11 mouse cellular contexts compared by ENCODE assay signal in genomic region chr9:51735180-51736034, GRCm38 (mm10). TPM values are rescaled to one million over a fixed set of nuclear protein-coding genes. Genes with fewer than 3 reads are reported as not detected.
DNase-seq lines count a peak whose midpoint lies in the region; ATAC-seq lines count a peak whose summit lies in the region.
"Had no signal": no experiment of that assay in that cellular context is flagged by ENCODE, and none has a peak within 500 bp of the region (broad histone marks: within the 10 kb centered on the region; RNA-seq: fewer than 3 reads in every experiment).

No protein-coding gene starts in this region.

- H3K4me3 ChIP-seq in liver, embryonic 13.5 days (replicated peaks) = no peak overlapping the region
- no peak overlapping the region for H3K4me3 ChIP-seq in neural tube, embryonic 14.5 days (ENCODE audit: low read depth, low read length)
- H3K4me3 ChIP-seq: heart, embryonic 15.5 days; lung, embryonic 15.5 days had no signal

- no peaks in the 10 kb centered on the region for H3K4me1 ChIP-seq in liver, embryonic 13.5 days (replicated peaks)
- H3K4me1 ChIP-seq in neural tube, embryonic 14.5 days (ENCODE audit: control insufficient read depth, insufficient read depth, low read length) = peaks cover 19% of the 10 kb centered on the region
- H3K4me1 ChIP-seq: heart, embryonic 15.5 days had no signal

- no peak overlapping the region for H3K9ac ChIP-seq in liver, embryonic 13.5 days
- H3K9ac ChIP-seq in neural tube, embryonic 14.5 days (replicated peaks; ENCODE audit: low read depth, low read length) = no peak overlapping the region
- H3K9ac ChIP-seq: heart, embryonic 15.5 days; lung, embryonic 15.5 days had no signal

- no peaks in the 10 kb centered on the region for H3K36me3 ChIP-seq in liver, embryonic 13.5 days
- no peaks in the 10 kb centered on the region for H3K36me3 ChIP-seq in neural tube, embryonic 14.5 days (ENCODE audit: control insufficient read depth, insufficient read depth, low read length)
- H3K36me3 ChIP-seq: heart, embryonic 15.5 days; lung, embryonic 15.5 days had no signal

- no peak overlapping the region for H3K4me2 ChIP-seq in liver, embryonic 13.5 days
- no peak overlapping the region for H3K4me2 ChIP-seq in neural tube, embryonic 14.5 days (ENCODE audit: low read depth, low read length)
- H3K4me2 ChIP-seq: heart, embryonic 15.5 days; lung, embryonic 15.5 days had no signal

- no peaks in the 10 kb centered on the region for H3K27me3 ChIP-seq in liver, embryonic 13.5 days
- H3K27me3 ChIP-seq in neural tube, embryonic 14.5 days (ENCODE audit: control insufficient read depth, insufficient read depth, low read length) = no peaks in the 10 kb centered on the region
- H3K27me3 ChIP-seq: heart, embryonic 15.5 days; lung, embryonic 15.5 days had no signal

- no peak overlapping the region; the same call in 1 of the 2 replicates for H3K27ac ChIP-seq in liver, embryonic 13.5 days
- H3K27ac ChIP-seq in neural tube, embryonic 14.5 days (ENCODE audit: low read depth, low read length) = peak overlapping the region; percentile 6; the same call in 1 of the 2 replicates
- H3K27ac ChIP-seq: heart, embryonic 15.5 days; lung, embryonic 15.5 days had no signal

- peak; percentile 20 for DNase-seq in lung, postnatal 36 days
- no peak for DNase-seq in lung, postnatal 10 days
- peak; percentile 42 for DNase-seq in gonadal fat pad, adult 2 months (ENCODE audit: low read depth)
- no peak for DNase-seq in liver, embryonic 13.5 days
- no peak for DNase-seq in heart, postnatal 14 days
- DNase-seq in adrenal gland, postnatal 14 days = no peak
- DNase-seq in thymus, postnatal 14 days = no peak
- DNase-seq: cerebellum, postnatal 14 days had no signal

- H3K9me3 ChIP-seq in liver, embryonic 13.5 days (replicated peaks) = no peaks in the 10 kb centered on the region
- no peaks in the 10 kb centered on the region for H3K9me3 ChIP-seq in neural tube, embryonic 14.5 days (ENCODE audit: control insufficient read depth, low read length)
- H3K9me3 ChIP-seq: heart, embryonic 15.5 days; lung, embryonic 15.5 days had no signal

- 48% methylated on average over 9 of the region's 9 CpGs for WGBS in liver, embryonic 13.5 days (ENCODE audit: insufficient replicate concordance)
- WGBS in neural tube, embryonic 14.5 days = 28% methylated on average over 9 of the region's 9 CpGs

- intact Hi-C loops in heart, postnatal 14 days (cut with DNase I) = no loop called here

- ATAC-seq in liver, embryonic 13.5 days (ENCODE audit: low read depth) = peak; percentile 50
- peak; percentile 58; the same call in 1 of the 2 replicates for ATAC-seq in neural tube, embryonic 14.5 days (ENCODE audit: low read depth)

RNA-seq across cellular contexts. Expression of gene Arhgap20, which starts 29.7 kb away (rescaled TPM):
- polyA plus RNA-seq in gonadal fat pad, adult 2 months (2012; rRNA removed) = 2.0 and 2.1 TPM in 2 replicates
- polyA plus RNA-seq in liver, embryonic 13.5 days (2015; fragmentation: Nextera tagmentation; extraction: Ambion mirVana) = 0.08 and 0.12 TPM in 2 replicates
- 39.1 and 49.6 TPM in 2 replicates for polyA plus RNA-seq in neural tube, embryonic 14.5 days (2014; fragmentation: Nextera tagmentation; extraction: Ambion mirVana)
- total RNA-seq in heart, postnatal 14 days (2021) = 10 to 100 TPM in 1 of 2 experiments, 1 to 10 TPM in 1; 9.3 to 11.2 TPM
- total RNA-seq in adrenal gland, postnatal 14 days (2021) = 2.7 and 3.4 TPM in 2 replicates

Comparison
In these comparisons a context has a peak if more than half of its experiments do, and no peak if none do; other contexts are left out.
1. DNase-seq: peak in lung, postnatal 36 days (single experiment) and gonadal fat pad, adult 2 months (single experiment); none in lung, postnatal 10 days (single experiment), liver, embryonic 13.5 days (single experiment), heart, postnatal 14 days (0 of 2), adrenal gland, postnatal 14 days (single experiment) and thymus, postnatal 14 days (single experiment).
2. RNA of gene Arhgap20, which starts 29.7 kb away (polyA plus RNA-seq): 39.1 to 49.6 TPM in neural tube, embryonic 14.5 days; 2.0 to 2.1 TPM in gonadal fat pad, adult 2 months and 0.08 to 0.12 TPM in liver, embryonic 13.5 days; every median in the first group is over 10 times any median in the second.